Mouse (Mus musculus) heart, embryonic 15.5 days (tissue): ENCODE measurements around the gene Ces3b. TPM values are rescaled to one million over a fixed set of nuclear protein-coding genes. Genes with fewer than 3 reads are reported as not detected.
"Not testable (repeated sequence)": the region's sequence is repeated elsewhere in the genome, so short reads cannot be mapped to it uniquely, and the experiment has no call there.

ENCODE experiments used
- ATAC-seq: fragments of 200-750 bp; cut with Nextera tagmentation; replicated peaks from 2 replicates; pipeline ENCODE4 v1.8.0; 2017; ENCODE audit warnings: low read depth, moderate TSS enrichment; ENCODE audit not compliant: insufficient number of reproducible peaks, insufficient read depth, low FRiP score
- H3K27ac ChIP-seq: fragments of 300-500 bp; sonication (generic); 2 replicates; pipeline ENCODE4 v1.5.1; 2015; ENCODE audit warnings: mild to moderate bottlenecking, inconsistent platforms
- H3K27me3 ChIP-seq: fragments of 300-500 bp; sonication (generic); 2 replicates; pipeline ENCODE4 v1.6.1; 2015; ENCODE audit warnings: inconsistent platforms
- H3K36me3 ChIP-seq: fragments of 300-500 bp; sonication (generic); 2 replicates; pipeline ENCODE4 v1.6.1; 2015; ENCODE audit warnings: mild to moderate bottlenecking, inconsistent platforms
- H3K4me1 ChIP-seq: fragments of 300-500 bp; sonication (generic); replicated peaks from 2 replicates; pipeline ENCODE4 v1.6.1; 2015; ENCODE audit warnings: inconsistent platforms
- H3K4me2 ChIP-seq: fragments of 300-500 bp; sonication (generic); 2 replicates; pipeline ENCODE4 v1.6.1; 2015; ENCODE audit warnings: inconsistent platforms, mild to moderate bottlenecking, moderate library complexity
- H3K4me3 ChIP-seq: fragments of 300-500 bp; sonication (generic); 2 replicates; pipeline ENCODE4 v1.5.1; 2015; ENCODE audit warnings: mild to moderate bottlenecking, inconsistent platforms
- H3K9ac ChIP-seq: fragments of 300-500 bp; sonication (generic); 2 replicates; pipeline ENCODE4 v1.6.1; 2015; ENCODE audit warnings: mild to moderate bottlenecking, inconsistent platforms
- H3K9me3 ChIP-seq: fragments of 300-500 bp; sonication (generic); replicated peaks from 2 replicates; pipeline ENCODE4 v1.6.1; 2016; ENCODE audit warnings: inconsistent platforms
- WGBS: fragments of 180-500 bp; shearing (Covaris S2); methylation state at CpG from one replicate; pipeline ENCODE4 v1.1.7; 2015; ENCODE audit warnings: mixed read lengths; 5-methylcytosine and 5-hydroxymethylcytosine counted together
- polyA plus RNA-seq: library from polyadenylated mRNA; unstranded; fragments of >200 nt; fragmentation: Nextera tagmentation; extraction: Ambion mirVana; gene quantifications from 2 replicates; pipeline ENCODE4 v1.2.1, GENCODE M21; 2015

The Ces3b gene
- polyA plus RNA-seq, 1 experiment from 2014 or later, result 0.23 TPM

GRCm38 (mm10) chr8:105080814-105081336 lies 2.7 kb upstream of the Ces3b start:
- ATAC-seq, result no peak
- Histone ChIP-seq H3K9me3 (no peaks in the 10 kb centered on the region), H3K36me3 (no peaks in the 10 kb centered on the region), H3K9ac (no peak overlapping the region), H3K27ac (no peak overlapping the region), H3K4me1 (peaks cover 6% of the 10 kb centered on the region), H3K4me2 (no peak overlapping the region), H3K4me3 (no peak overlapping the region), H3K27me3 (no peaks in the 10 kb centered on the region)
- WGBS, result 72% methylated on average over 5 of the region's 5 CpGs

- H3K36me3 ChIP-seq, H3K27me3 ChIP-seq, H3K4me3 ChIP-seq, H3K4me1 ChIP-seq, H3K27ac ChIP-seq, H3K4me2 ChIP-seq, ATAC-seq, H3K9ac ChIP-seq, H3K9me3 ChIP-seq: not testable (repeated sequence)
- 75% methylated on average over 5 of the region's 5 CpGs for WGBS
These were observed 4.6 kb downstream of the Ces3b start for GRCm38 (mm10) chr8:105088166-105088565.

DNA sequence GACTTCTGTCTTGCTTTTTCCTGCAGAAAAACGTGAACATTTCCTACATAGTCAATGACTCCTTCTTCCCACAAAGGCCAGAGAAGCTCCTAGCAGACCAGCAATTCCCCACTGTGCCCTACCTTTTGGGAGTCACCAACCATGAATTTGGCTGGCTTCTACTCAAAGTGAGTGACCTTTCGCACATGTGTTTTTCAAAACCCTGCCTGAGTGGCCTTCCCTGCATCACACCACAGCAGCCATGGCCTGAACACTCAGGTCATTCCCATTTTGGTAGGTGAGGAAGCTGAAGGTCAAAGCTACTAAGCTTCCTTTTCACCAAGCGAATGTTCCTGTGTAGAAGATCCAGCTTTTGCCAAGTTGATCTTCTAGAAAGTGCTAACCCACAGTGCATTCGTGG lies 5.0 kb downstream of the Ces3b start:
- no peak overlapping the region for H3K9ac ChIP-seq
- H3K27me3 ChIP-seq, result no peaks in the 10 kb centered on the region
- no peaks in the 10 kb centered on the region for H3K9me3 ChIP-seq
- H3K4me3 ChIP-seq, result no peak overlapping the region
- no peak for ATAC-seq
- H3K36me3 ChIP-seq, result no peaks in the 10 kb centered on the region
- no peaks in the 10 kb centered on the region for H3K4me1 ChIP-seq
- H3K27ac ChIP-seq, result no peak overlapping the region
- WGBS, result 61% methylated on average over 4 of the region's 4 CpGs
- H3K4me2 ChIP-seq, result no peak overlapping the region

DNA sequence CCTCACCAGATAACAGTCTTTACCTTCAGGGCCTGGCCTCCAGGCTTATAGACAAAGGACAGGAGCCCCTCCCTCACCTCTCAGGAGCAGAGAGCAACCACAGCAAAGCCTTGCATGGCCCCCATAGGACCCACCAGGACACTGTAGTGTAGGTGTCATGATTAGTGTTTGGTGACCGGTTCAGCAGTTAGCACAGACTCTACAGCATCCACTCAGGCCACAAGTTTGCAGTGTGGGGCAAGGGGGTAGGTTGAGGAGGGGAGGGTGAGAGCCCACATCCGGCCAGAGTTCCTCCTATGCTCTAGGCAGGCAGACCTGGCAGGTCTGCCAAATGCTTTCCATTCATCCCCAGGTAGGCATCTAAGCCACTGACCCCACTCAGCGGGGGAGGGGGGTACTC lies 10.4 kb downstream of the Ces3b start:
- Histone ChIP-seq H3K27me3 (no peaks in the 10 kb centered on the region), H3K36me3 (no peaks in the 10 kb centered on the region), H3K4me1 (no peaks in the 10 kb centered on the region), H3K4me2 (no peak overlapping the region), H3K27ac (no peak overlapping the region), H3K4me3 (no peak overlapping the region), H3K9ac (no peak overlapping the region), H3K9me3 (no peaks in the 10 kb centered on the region)
- WGBS, result 81% methylated on average over 3 of the region's 3 CpGs
- ATAC-seq, result no peak

GRCm38 (mm10) chr8:105102101-105102785 lies 18.7 kb downstream of the Ces3b start:
- not testable (repeated sequence) for H3K4me3 ChIP-seq, ATAC-seq, H3K9me3 ChIP-seq, H3K4me2 ChIP-seq, H3K4me1 ChIP-seq, H3K9ac ChIP-seq, H3K36me3 ChIP-seq, H3K27ac ChIP-seq, H3K27me3 ChIP-seq
- 73% methylated on average over 4 of the region's 4 CpGs for WGBS

- not testable (repeated sequence) for H3K9ac ChIP-seq, H3K27me3 ChIP-seq, H3K9me3 ChIP-seq, H3K4me1 ChIP-seq, ATAC-seq, H3K4me2 ChIP-seq, H3K27ac ChIP-seq, H3K36me3 ChIP-seq, H3K4me3 ChIP-seq
- WGBS, result 74% methylated on average over 5 of the region's 5 CpGs
These were observed 20.1 kb downstream of the Ces3b start for GRCm38 (mm10) chr8:105103701-105104100.

GRCm38 (mm10) chr8:105104220-105104619 lies 20.7 kb downstream of the Ces3b start:
- H3K36me3 ChIP-seq, result no peaks in the 10 kb centered on the region
- H3K9ac ChIP-seq, result no peak overlapping the region
- H3K27ac ChIP-seq, result no peak overlapping the region
- H3K4me3 ChIP-seq, result no peak overlapping the region
- WGBS, result 74% methylated on average over 3 of the region's 3 CpGs
- H3K27me3 ChIP-seq, result no peaks in the 10 kb centered on the region
- H3K4me2 ChIP-seq, result no peak overlapping the region
- ATAC-seq, result no peak
- H3K4me1 ChIP-seq, result no peaks in the 10 kb centered on the region
- H3K9me3 ChIP-seq, result no peaks in the 10 kb centered on the region; the same call in 1 of the 2 replicates

DNA sequence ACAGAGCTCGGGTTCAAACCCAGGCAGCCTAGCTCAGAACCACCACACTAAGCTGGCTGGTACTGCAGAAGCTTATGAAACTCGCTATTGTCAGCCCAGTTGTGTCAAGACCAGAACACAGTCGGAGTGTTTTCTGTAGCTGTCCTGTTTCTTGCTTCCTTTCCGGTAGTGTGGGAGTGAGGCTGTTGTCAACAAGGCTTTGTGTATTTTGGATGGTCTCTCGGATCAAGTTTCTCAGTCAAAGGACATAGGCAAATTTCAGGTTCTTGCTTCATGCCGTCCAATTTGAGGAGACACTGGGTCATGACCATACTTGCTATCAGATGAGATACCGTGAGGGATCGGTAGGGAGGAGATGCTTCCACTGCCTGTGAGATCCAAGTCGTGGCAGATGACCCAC lies 46.3 kb downstream of the Ces3b start:
- Histone ChIP-seq H3K4me3 (no peak overlapping the region), H3K27me3 (no peaks in the 10 kb centered on the region), H3K27ac (no peak overlapping the region), H3K4me2 (no peak overlapping the region), H3K9me3 (no peaks in the 10 kb centered on the region), H3K36me3 (no peaks in the 10 kb centered on the region), H3K9ac (no peak overlapping the region), H3K4me1 (no peaks in the 10 kb centered on the region)
- no peak for ATAC-seq
- WGBS, result 65% methylated on average over 9 of the region's 9 CpGs

- Histone ChIP-seq H3K4me2 (no peak within 1 kb of the TSS), H3K9ac (no peak within 1 kb of the TSS), H3K36me3 (no peaks in the 10 kb centered on the region), H3K9me3 (no peaks in the 10 kb centered on the region), H3K27me3 (no peaks in the 10 kb centered on the region), H3K4me1 (no peaks in the 10 kb centered on the region), H3K27ac (no peak within 1 kb of the TSS), H3K4me3 (no peak within 1 kb of the TSS)
- WGBS, result 77% methylated on average over 5 of the region's 5 CpGs
- ATAC-seq, result no peak
These were observed 48.0 kb downstream of the Ces3b start, which contains the start of gene Ces4a for GRCm38 (mm10) chr8:105131509-105131908. Gene Ces4a, plus strand, starts transcription at chr8:105131800.

GRCm38 (mm10) chr8:105138423-105138822 lies 54.9 kb downstream of the Ces3b start:
- H3K4me3 ChIP-seq, result no peak overlapping the region
- no peaks in the 10 kb centered on the region for H3K9me3 ChIP-seq
- no peaks in the 10 kb centered on the region for H3K27me3 ChIP-seq
- 0 out of 2 replicates have a peak, but pooled peaks cover 2% of the 10 kb centered on the region for H3K4me1 ChIP-seq
- no peaks in the 10 kb centered on the region for H3K36me3 ChIP-seq
- no peak overlapping the region for H3K4me2 ChIP-seq
- no peak for ATAC-seq
- WGBS, result 21% methylated on average over 4 of the region's 4 CpGs
- H3K9ac ChIP-seq, result no peak overlapping the region
- no peak overlapping the region for H3K27ac ChIP-seq

DNA sequence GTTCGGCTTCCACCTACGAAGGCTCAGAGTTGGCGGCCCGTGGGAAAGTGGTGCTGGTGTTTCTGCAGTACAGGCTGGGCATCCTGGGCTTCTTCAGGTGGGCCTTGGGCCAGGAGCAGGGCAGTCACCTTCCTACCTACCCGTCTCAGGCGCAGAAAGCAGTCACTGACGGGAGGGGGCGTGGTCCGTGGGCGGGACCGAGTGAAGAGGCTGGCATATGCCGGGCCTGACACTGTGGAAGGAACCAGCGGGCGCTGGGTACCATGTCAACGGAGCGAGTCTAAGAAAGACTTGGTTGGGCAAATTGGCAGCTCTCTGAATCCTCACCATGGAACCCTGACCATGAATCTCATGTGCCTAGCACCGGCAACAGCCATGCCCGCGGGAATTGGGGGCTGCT lies 58.8 kb downstream of the Ces3b start:
- Histone ChIP-seq H3K9me3 (no peaks in the 10 kb centered on the region), H3K9ac (no peak overlapping the region), H3K27me3 (no peaks in the 10 kb centered on the region), H3K4me2 (peak overlapping the region; percentile 26), H3K36me3 (no peaks in the 10 kb centered on the region), H3K27ac (no peak overlapping the region), H3K4me1 (0 out of 2 replicates have a peak, but pooled peaks cover 2% of the 10 kb centered on the region), H3K4me3 (no peak overlapping the region)
- WGBS, result 35% methylated on average over 19 of the region's 19 CpGs
- ATAC-seq, result no peak
